Mouse (Mus musculus) erythroid progenitor cell, adult 5-6 weeks (primary cell): ENCODE results near the gene Il5ra. TPM values are rescaled to one million over a fixed set of nuclear protein-coding genes. Genes with fewer than 3 reads are reported as not detected.
A peak's percentile ranks its signal among the peaks of the same experiment; 100 is the strongest.

Experiments
- ATAC-seq: replicated peaks from 2 replicates; pipeline ENCODE4 v1.8.0; 2016; ENCODE audit warnings: moderate number of reproducible peaks, mild to moderate bottlenecking, moderate TSS enrichment, inconsistent platforms; ENCODE audit not compliant: poor library complexity, low FRiP score, severe bottlenecking
- total RNA-seq, 2 experiments: library from RNA; stranded (forward) in 1 of 2; stranded (reverse) in 1 of 2; fragments of 150-400 nt in 1 of 2; fragments of 186-747, 209-891 nt in 1 of 2; gene quantifications; 2 replicates each; pipeline versions ENCODE4 v1.2.3 to v1.2.4; 2015 to 2017; ENCODE audit warnings: low replicate concordance in 2 of 2

Gene Il5ra
- total RNA-seq (2015; ENCODE audit: low replicate concordance) (3.6 TPM in 1 of 2 replicates, not detected in the other), total RNA-seq (2017; ENCODE audit: low replicate concordance) (2.4 and 2.9 TPM in 2 replicates)

GRCm38 (mm10) chr6:106748887-106749388 lies at the start of gene Il5ra:
TSS of gene Il5ra (minus strand) at chr6:106749037.
- no peak for ATAC-seq

GRCm38 (mm10) chr6:106794094-106794814 lies 45.4 kb upstream of the Il5ra start:
- 0 out of 2 replicates have a peak, but pooled peaks have one; percentile 44 for ATAC-seq

GRCm38 (mm10) chr6:106793621-106794020 lies 44.8 kb upstream of the Il5ra start:
- peak; percentile 37; the same call in 1 of the 2 replicates for ATAC-seq

GRCm38 (mm10) chr6:106793088-106793487 lies 44.3 kb upstream of the Il5ra start:
- no peak for ATAC-seq

- no peak for ATAC-seq
Measured at GRCm38 (mm10) chr6:106792486-106792885, 43.6 kb upstream of the Il5ra start.

- ATAC-seq: no peak
Measured at GRCm38 (mm10) chr6:106791429-106791828, 42.6 kb upstream of the Il5ra start.

- no peak for ATAC-seq
Measured at GRCm38 (mm10) chr6:106787138-106787537, 38.3 kb upstream of the Il5ra start.

GRCm38 (mm10) chr6:106770046-106770445 lies 21.2 kb upstream of the Il5ra start:
- no peak for ATAC-seq

GRCm38 (mm10) chr6:106769290-106769866 lies 20.5 kb upstream of the Il5ra start:
- ATAC-seq: peak; percentile 78; the same call in 1 of the 2 replicates

- peak; percentile 100 for ATAC-seq
Measured at GRCm38 (mm10) chr6:106768640-106769289, 19.9 kb upstream of the Il5ra start, which contains the start of gene Trnt1. TSS of gene Trnt1 (plus strand) at chr6:106769120.

GRCm38 (mm10) chr6:106766774-106767173 lies 17.9 kb upstream of the Il5ra start:
- ATAC-seq: no peak

- ATAC-seq: no peak
Measured at GRCm38 (mm10) chr6:106765892-106766291, 17.1 kb upstream of the Il5ra start.

- ATAC-seq: no peak
Measured at GRCm38 (mm10) chr6:106761486-106761885, 12.6 kb upstream of the Il5ra start.

GRCm38 (mm10) chr6:106760473-106761218 lies 11.8 kb upstream of the Il5ra start:
- ATAC-seq: no peak

- ATAC-seq: no peak
Measured at GRCm38 (mm10) chr6:106758299-106758698, 9.5 kb upstream of the Il5ra start.

GRCm38 (mm10) chr6:106750291-106750690 lies 1.5 kb upstream of the Il5ra start:
- ATAC-seq: no peak

- no peak for ATAC-seq
Measured at GRCm38 (mm10) chr6:106747804-106748203, 1.0 kb downstream of the Il5ra start.

GRCm38 (mm10) chr6:106747251-106747650 lies 1.6 kb downstream of the Il5ra start:
- ATAC-seq: no peak

GRCm38 (mm10) chr6:106745673-106746394 lies 3.0 kb downstream of the Il5ra start:
- no peak for ATAC-seq
